In genomic region chr10:128674469-128675008, GRCm38 (mm10) we compare ENCODE assay signal across 1 mouse cellular context.
TF ChIP-seq lines count a peak whose summit lies in the region.

No protein-coding gene starts in this region.

TF ChIP-seq in MEL, 35 proteins besides CTCF, POLR2A, EP300 and RAD21 (continued from another document):
- TF ChIP-seq ZC3H11A (IDR thresholded peaks at IDR 0.05; ENCODE audit: low read depth, low read length) (peak; percentile 80), ZNF384 (IDR thresholded peaks at IDR 0.05; ENCODE audit: low read depth, low read length) (peak; percentile 73), MYB (IDR thresholded peaks at IDR 0.05; ENCODE audit: low read depth, low read length) (no peak)
